Mouse (Mus musculus): ENCODE measurements around the gene Rps6ka4.
A peak's percentile ranks its signal among the peaks of the same experiment; 100 is the strongest.

Gene Rps6ka4

GRCm38 (mm10) chr19:6840475-6841291 lies at the start of gene Rps6ka4:
TSS of gene Rps6ka4 (minus strand) at chr19:6840636.
- peak; percentile 71 for DNase-seq (ENCODE audit: low spot score)

GRCm38 (mm10) chr19:6877965-6878364 lies 37.5 kb upstream of the Rps6ka4 start:
- no peak for DNase-seq (ENCODE audit: low spot score)

GRCm38 (mm10) chr19:6876799-6877198 lies 36.4 kb upstream of the Rps6ka4 start:
- no peak for DNase-seq (ENCODE audit: low spot score)

GRCm38 (mm10) chr19:6875834-6876233 lies 35.4 kb upstream of the Rps6ka4 start:
- DNase-seq (ENCODE audit: low spot score) = no peak

GRCm38 (mm10) chr19:6874257-6874656 lies 33.8 kb upstream of the Rps6ka4 start:
- no peak for DNase-seq (ENCODE audit: low spot score)

GRCm38 (mm10) chr19:6872701-6873100 lies 32.3 kb upstream of the Rps6ka4 start:
- DNase-seq (ENCODE audit: low spot score) = no peak

- DNase-seq (ENCODE audit: low spot score) = no peak
Observed at GRCm38 (mm10) chr19:6871574-6872271, 31.3 kb upstream of the Rps6ka4 start.

GRCm38 (mm10) chr19:6869355-6869754 lies 28.9 kb upstream of the Rps6ka4 start:
- DNase-seq (ENCODE audit: low spot score) = peak; percentile 83

- no peak for DNase-seq (ENCODE audit: low spot score)
Observed at GRCm38 (mm10) chr19:6861451-6861850, 21.0 kb upstream of the Rps6ka4 start.

GRCm38 (mm10) chr19:6860706-6861105 lies 20.3 kb upstream of the Rps6ka4 start:
- DNase-seq (ENCODE audit: low spot score) = peak; percentile 38

- DNase-seq (ENCODE audit: low spot score) = no peak
Observed at GRCm38 (mm10) chr19:6859971-6860370, 19.5 kb upstream of the Rps6ka4 start.

GRCm38 (mm10) chr19:6859032-6859651 lies 18.7 kb upstream of the Rps6ka4 start:
- DNase-seq (ENCODE audit: low spot score) = no peak

- peak; percentile 72 for DNase-seq (ENCODE audit: low spot score)
Observed at GRCm38 (mm10) chr19:6858031-6858430, 17.6 kb upstream of the Rps6ka4 start, which contains the start of gene Ccdc88b. TSS of gene Ccdc88b (minus strand) at chr19:6858211.

GRCm38 (mm10) chr19:6857391-6858005 lies 17.1 kb upstream of the Rps6ka4 start:
- no peak for DNase-seq (ENCODE audit: low spot score)

- no peak for DNase-seq (ENCODE audit: low spot score)
Observed at GRCm38 (mm10) chr19:6857003-6857360, 16.5 kb upstream of the Rps6ka4 start.

- DNase-seq (ENCODE audit: low spot score) = no peak
Observed at GRCm38 (mm10) chr19:6856281-6857002, 16.0 kb upstream of the Rps6ka4 start.

- DNase-seq (ENCODE audit: low spot score) = no peak
Observed at GRCm38 (mm10) chr19:6855225-6856031, 15.0 kb upstream of the Rps6ka4 start.

GRCm38 (mm10) chr19:6854658-6855057 lies 14.2 kb upstream of the Rps6ka4 start:
- DNase-seq (ENCODE audit: low spot score) = no peak

- no peak for DNase-seq (ENCODE audit: low spot score)
Observed at GRCm38 (mm10) chr19:6853903-6854302, 13.5 kb upstream of the Rps6ka4 start.

GRCm38 (mm10) chr19:6852393-6853305 lies 12.2 kb upstream of the Rps6ka4 start:
- DNase-seq (ENCODE audit: low spot score) = no peak
